Mouse (Mus musculus) large intestine, adult 2 months (tissue): Measurements from ENCODE around the gene Gm7361. TPM values are rescaled to one million over a fixed set of nuclear protein-coding genes. Genes with fewer than 3 reads are reported as not detected.
A peak's percentile ranks its signal among the peaks of the same experiment; 100 is the strongest.
"Not testable (repeated sequence)": the region's sequence is repeated elsewhere in the genome, so short reads cannot be mapped to it uniquely, and the experiment has no call there.

Experiments used
- DNase-seq: peaks from one replicate; pipeline ENCODE4 v3.0.0-alpha.2; 2012; ENCODE audit warnings: low read depth, low spot score
- WGBS: fragments of 180-500 bp; shearing (Covaris S2); methylation state at CpG from one replicate; pipeline ENCODE4 v1.1.7; 2018; 5-methylcytosine and 5-hydroxymethylcytosine counted together
- polyA plus RNA-seq: library from polyadenylated mRNA; depleted of rRNA; stranded (reverse); fragments of >200 nt; gene quantifications from 2 replicates; pipeline ENCODE4 v1.2.3, GENCODE M21; 2012; rRNA removed

Gene Gm7361
- polyA plus RNA-seq: not detected in 2 replicates

GRCm38 (mm10) chr5:26257391-26257790 is at the start of gene Gm7361:
Gene Gm7361 (plus strand): TSS chr5:26257691.
- not testable (repeated sequence) for DNase-seq
- 59% methylated on average over 3 of the region's 3 CpGs for WGBS

GRCm38 (mm10) chr5:26211030-26211429 is 46.5 kb upstream of the Gm7361 start:
- WGBS: 81% methylated on average over 4 of the region's 4 CpGs
- no peak for DNase-seq

- 74% methylated on average over 1 of the region's 1 CpGs for WGBS
- no peak for DNase-seq
Measured at GRCm38 (mm10) chr5:26222076-26222475, 35.4 kb upstream of the Gm7361 start.

GRCm38 (mm10) chr5:26266656-26267055 is 9.2 kb downstream of the Gm7361 start:
- DNase-seq: not testable (repeated sequence)
- 65% methylated on average over 3 of the region's 3 CpGs for WGBS

GRCm38 (mm10) chr5:26280361-26280760 is 22.9 kb downstream of the Gm7361 start:
- no peak for DNase-seq
- WGBS: 66% methylated on average over 5 of the region's 5 CpGs

GRCm38 (mm10) chr5:26281717-26282116 is 24.2 kb downstream of the Gm7361 start:
- WGBS: 68% methylated on average over 1 of the region's 1 CpGs
- no peak for DNase-seq

GRCm38 (mm10) chr5:26282282-26282681 is 24.8 kb downstream of the Gm7361 start:
- peak; percentile 16 for DNase-seq
- 6% methylated on average over 4 of the region's 4 CpGs for WGBS

- no peak for DNase-seq
- WGBS: 29% methylated on average over 1 of the region's 1 CpGs
Measured at GRCm38 (mm10) chr5:26283399-26283798, 25.9 kb downstream of the Gm7361 start.

GRCm38 (mm10) chr5:26291621-26292020 is 34.1 kb downstream of the Gm7361 start:
- WGBS: 65% methylated on average over 1 of the region's 1 CpGs
- no peak for DNase-seq

- DNase-seq: no peak
- 57% methylated on average over 1 of the region's 1 CpGs for WGBS
Measured at GRCm38 (mm10) chr5:26293258-26293657, 35.8 kb downstream of the Gm7361 start.

Other genes starting within 250 kb of the Gm7361 start
- not detected in 2 replicates for gene Gm5862, start 234.8 kb upstream of the Gm7361 start, polyA plus RNA-seq
- gene Speer4a, start 218.1 kb upstream of the Gm7361 start, polyA plus RNA-seq: not detected in 2 replicates
- not detected in 2 replicates for gene Gm7347, start 199.1 kb upstream of the Gm7361 start, polyA plus RNA-seq
- not detected in 2 replicates for gene Gm10471, start 168.4 kb upstream of the Gm7361 start, polyA plus RNA-seq
- gene 5031410I06Rik, start 152.3 kb upstream of the Gm7361 start, polyA plus RNA-seq: not detected in 2 replicates
- gene Gm10220, start 136.3 kb upstream of the Gm7361 start, polyA plus RNA-seq: not detected in 2 replicates